ENCODE assay signal across 8 mouse cellular contexts in genomic region chr12:17253069-17253468, GRCm38 (mm10). TPM values are rescaled to one million over a fixed set of nuclear protein-coding genes. Genes with fewer than 3 reads are reported as not detected.
DNase-seq lines count a peak whose midpoint lies in the region; ATAC-seq and TF ChIP-seq lines count a peak whose summit lies in the region.

No protein-coding gene starts in this region.

- no peak for TF ChIP-seq POLR2A in small intestine, adult 2 months (IDR thresholded peaks at IDR 0.05; ENCODE audit: low read depth, low read length)

- no peaks in the 10 kb centered on the region for H3K9me3 ChIP-seq in liver, embryonic 11.5 days (ENCODE audit: control insufficient read depth, low read length)
- no peaks in the 10 kb centered on the region for H3K9me3 ChIP-seq in hindbrain, postnatal 0 days (ENCODE audit: low read length)

- H3K4me2 ChIP-seq in liver, embryonic 11.5 days: no peak overlapping the region
- peak overlapping the region; percentile 50 for H3K4me2 ChIP-seq in hindbrain, postnatal 0 days (ENCODE audit: low read depth, low read length)

- TF ChIP-seq CTCF in hindbrain, postnatal 0 days (IDR thresholded peaks at IDR 0.05; ENCODE audit: low read depth): peak; percentile 90
- peak; percentile 84 for TF ChIP-seq CTCF in left cerebral cortex, adult 2 months (IDR thresholded peaks at IDR 0.05)
- peak; percentile 62; the same call in 1 of the 2 replicates for TF ChIP-seq CTCF in small intestine, adult 2 months (IDR thresholded peaks at IDR 0.05; ENCODE audit: extremely low read depth, insufficient read length, insufficient replicate concordance, low read depth, low read length)

- ATAC-seq in liver, embryonic 11.5 days (replicated peaks; ENCODE audit: low FRiP score): no peak
- ATAC-seq in hindbrain, postnatal 0 days: peak; percentile 70

- no peaks in the 10 kb centered on the region for H3K4me1 ChIP-seq in liver, embryonic 11.5 days (replicated peaks; ENCODE audit: control insufficient read depth, insufficient read depth, low read length)
- no peaks in the 10 kb centered on the region for H3K4me1 ChIP-seq in hindbrain, postnatal 0 days (ENCODE audit: insufficient read depth, low read length)
- H3K4me1 ChIP-seq in small intestine, adult 2 months (ENCODE audit: control insufficient read depth, insufficient read depth, insufficient read length, low read length): no peaks in the 10 kb centered on the region

- H3K36me3 ChIP-seq in liver, embryonic 11.5 days (ENCODE audit: control insufficient read depth, insufficient read depth, low read length): no peaks in the 10 kb centered on the region
- no peaks in the 10 kb centered on the region for H3K36me3 ChIP-seq in hindbrain, postnatal 0 days (ENCODE audit: insufficient read depth, low read length)
- H3K36me3 ChIP-seq in small intestine, adult 2 months (ENCODE audit: control insufficient read depth, insufficient read depth, low read length): no peaks in the 10 kb centered on the region

- WGBS in liver, embryonic 11.5 days: 6% methylated on average over 9 of the region's 9 CpGs
- WGBS in hindbrain, postnatal 0 days: 6% methylated on average over 9 of the region's 9 CpGs
- WGBS in small intestine, adult 2 months: 11% methylated on average over 9 of the region's 9 CpGs

- H3K4me3 ChIP-seq in liver, embryonic 11.5 days (ENCODE audit: low read depth, low read length): no peak overlapping the region
- H3K4me3 ChIP-seq in hindbrain, postnatal 0 days (ENCODE audit: low read length): peak overlapping the region; percentile 13; the same call in 1 of the 2 replicates
- peak overlapping the region; percentile 36 for H3K4me3 ChIP-seq in left cerebral cortex, adult 2 months
- H3K4me3 ChIP-seq in small intestine, adult 2 months (ENCODE audit: low read depth, low read length): no peak overlapping the region

- H3K9ac ChIP-seq in liver, embryonic 11.5 days (ENCODE audit: low read depth, low read length): no peak overlapping the region
- H3K9ac ChIP-seq in hindbrain, postnatal 0 days (replicated peaks; ENCODE audit: low read length): no peak overlapping the region

- H3K27ac ChIP-seq in liver, embryonic 11.5 days (ENCODE audit: low read depth, low read length): no peak overlapping the region
- H3K27ac ChIP-seq in hindbrain, postnatal 0 days: no peak overlapping the region
- peak overlapping the region; percentile 20; the same call in 1 of the 2 replicates for H3K27ac ChIP-seq in left cerebral cortex, adult 2 months
- no peak overlapping the region for H3K27ac ChIP-seq in small intestine, adult 2 months (ENCODE audit: insufficient read depth, low read depth, low read length)

- no peaks in the 10 kb centered on the region for H3K27me3 ChIP-seq in liver, embryonic 11.5 days (replicated peaks; ENCODE audit: control insufficient read depth, insufficient read depth, low read length)
- no peaks in the 10 kb centered on the region for H3K27me3 ChIP-seq in hindbrain, postnatal 0 days (ENCODE audit: insufficient read depth, low read length)
- no peaks in the 10 kb centered on the region; the same call in 1 of the 2 replicates for H3K27me3 ChIP-seq in small intestine, adult 2 months (ENCODE audit: control insufficient read depth, insufficient read depth, low read length)

- intact Hi-C loops in left cerebral cortex, adult 2 months (cut with DNase I): loop anchor here (2.0 to 5.0 kb wide), 2 partner anchors 80 to 446 kb away; no protein-coding TSS in a partner anchor

- peak; percentile 46 for DNase-seq in liver
- DNase-seq in liver, embryonic 11.5 days (ENCODE audit: low spot score): no peak
- DNase-seq in cerebellum, postnatal 25 days: peak; percentile 67 to 82
- DNase-seq in frontal cortex, postnatal 25 days (ENCODE audit: low spot score in 2 of 2): peak; percentile 50 to 69
- DNase-seq in hindbrain, postnatal 0 days (ENCODE audit: low spot score): peak; percentile 87
- DNase-seq in left cerebral cortex, adult 2 months (ENCODE audit: extremely low spot score in 1 of 2, low spot score in 2 of 2): peak; percentile 70 to 79
- peak; percentile 84 for DNase-seq in mesoderm, embryonic 11.5 days (ENCODE audit: low read depth, low spot score)

RNA-seq across cellular contexts. Expression of gene Pdia6, which starts 13.3 kb away (rescaled TPM):
- 476 and 508 TPM in 2 replicates for polyA plus RNA-seq in liver, embryonic 11.5 days (2014; fragmentation: Nextera tagmentation; extraction: Ambion mirVana)
- total RNA-seq in hindbrain, postnatal 0 days (2014; rRNA removed): 76.3 and 99.2 TPM in 2 replicates
- 194 and 201 TPM in 2 replicates for polyA plus RNA-seq in hindbrain, postnatal 0 days (2015; fragmentation: Nextera tagmentation; extraction: Ambion mirVana)
- 100 to 1,000 TPM; 137 to 144 TPM for total RNA-seq in left cerebral cortex, adult 2 months (2021)
- polyA plus RNA-seq in small intestine, adult 2 months (2012; rRNA removed): 16.4 and 19.6 TPM in 2 replicates

Comparison
In these comparisons a context has a peak if more than half of its experiments do, and no peak if none do; other contexts are left out.
1. H3K4me3 ChIP-seq: peak in hindbrain, postnatal 0 days (single experiment) and left cerebral cortex, adult 2 months (single experiment); none in liver, embryonic 11.5 days (single experiment) and small intestine, adult 2 months (single experiment).
2. Peak in every context shown above with its lines, with median percentiles within 50 percentile points of each other: CTCF ChIP-seq.